Mouse (Mus musculus) forelimb bud, embryonic 11.5 days (tissue): Measurements from ENCODE around the gene Qrich1.
A peak's percentile ranks its signal among the peaks of the same experiment; 100 is the strongest.

Experiments
- DNase-seq: peaks from one replicate; pipeline ENCODE4 v3.0.0-alpha.2; 2012; ENCODE audit warnings: low read depth, low spot score

Gene Qrich1

DNA sequence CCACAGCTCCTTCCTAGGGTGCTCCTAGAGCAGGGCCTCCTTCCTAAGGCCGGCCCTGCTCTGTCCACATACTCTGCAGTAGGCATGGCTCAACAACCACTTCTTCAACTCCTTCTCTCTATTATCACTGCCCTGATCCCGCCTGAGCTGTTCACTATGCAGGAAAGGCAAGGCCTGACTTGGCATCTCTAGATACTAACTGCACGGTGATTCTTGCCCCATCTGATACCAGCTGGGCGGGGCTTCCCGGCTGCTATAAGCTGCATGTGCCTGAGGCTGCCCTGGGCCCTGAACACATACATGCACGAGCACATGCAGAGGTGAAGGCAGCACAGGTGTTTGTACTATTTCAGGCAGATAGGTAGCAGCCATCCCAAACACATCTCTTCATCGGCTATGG is 47.5 kb downstream of the Qrich1 start:
- DNase-seq = no peak

DNA sequence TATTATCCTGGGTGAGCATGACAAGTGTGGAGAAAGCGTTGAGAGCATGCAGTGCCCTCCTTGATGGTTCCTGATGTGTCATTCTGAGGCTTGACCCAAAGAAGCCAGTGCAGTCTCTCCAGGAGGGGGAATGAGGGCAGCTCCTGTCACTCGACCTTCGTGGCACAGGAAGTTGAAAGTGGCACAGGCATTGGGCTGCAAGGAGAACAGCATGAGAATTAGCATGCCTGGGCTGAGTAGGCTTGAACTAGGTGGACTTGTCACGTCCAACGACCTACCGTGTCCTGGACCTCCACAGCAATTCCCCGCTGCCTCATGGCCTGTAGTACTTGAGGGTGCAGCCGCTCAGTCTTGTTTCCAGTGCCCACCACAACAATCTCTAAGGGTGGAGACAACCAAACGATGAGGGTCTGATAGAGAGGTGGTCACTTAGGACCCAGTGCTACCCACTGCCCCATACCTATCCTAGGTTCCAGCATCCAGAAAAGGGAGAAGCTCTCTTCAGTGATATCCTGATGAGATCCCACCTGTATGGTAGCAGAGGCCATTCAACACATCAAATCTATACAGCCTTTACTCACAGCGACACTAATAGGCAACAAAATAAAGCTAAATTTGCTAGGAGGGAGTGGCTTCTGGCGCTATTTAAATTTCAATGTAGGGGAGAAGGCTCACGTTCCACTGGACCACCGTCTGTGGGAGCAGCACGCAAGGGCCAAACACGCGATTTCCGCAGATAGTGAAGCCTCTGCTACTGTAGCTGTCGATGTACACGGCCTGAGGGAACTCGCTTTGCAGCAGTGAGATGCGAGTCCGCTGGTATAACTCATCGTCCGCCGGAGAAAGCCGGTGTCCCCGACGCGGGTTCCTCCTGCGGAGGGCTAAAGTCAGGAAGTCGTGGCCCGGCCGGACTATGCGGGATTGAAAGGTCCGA is 49.5 kb downstream of the Qrich1 start:
- no peak for DNase-seq

GRCm38 (mm10) chr9:108566815-108567776 is 50.5 kb downstream of the Qrich1 start, which contains the start of gene Ndufaf3:
TSS of gene Ndufaf3 (minus strand) at chr9:108567434.
- DNase-seq = peak; percentile 94

GRCm38 (mm10) chr9:108567931-108568419 is 51.4 kb downstream of the Qrich1 start:
- DNase-seq = no peak

DNA sequence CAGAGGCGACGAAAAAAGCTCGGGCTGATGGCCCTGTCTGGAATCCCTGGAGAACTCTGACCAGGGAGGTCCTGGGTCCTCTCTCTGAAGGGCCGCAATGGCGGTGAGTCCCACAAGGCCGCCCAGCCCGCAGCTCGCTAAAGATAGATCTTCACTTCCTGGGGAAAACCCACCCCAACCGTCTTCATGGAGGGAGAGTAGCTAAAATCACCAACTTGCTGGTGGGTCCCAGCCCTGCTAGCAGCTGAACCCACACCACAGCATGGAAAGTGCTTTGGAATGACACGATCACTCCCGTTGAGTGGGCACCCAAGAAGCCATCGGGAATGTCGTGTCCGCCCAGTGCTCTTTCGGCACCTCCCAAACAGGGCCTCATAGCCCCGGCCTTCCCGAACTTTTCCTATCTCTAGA is 51.9 kb downstream of the Qrich1 start:
- DNase-seq = no peak

- DNase-seq = peak; percentile 95
These were observed 53.0 kb downstream of the Qrich1 start, which contains the start of gene Dalrd3 for GRCm38 (mm10) chr9:108569381-108570206. TSS of gene Dalrd3 (plus strand) at chr9:108569886.

DNA sequence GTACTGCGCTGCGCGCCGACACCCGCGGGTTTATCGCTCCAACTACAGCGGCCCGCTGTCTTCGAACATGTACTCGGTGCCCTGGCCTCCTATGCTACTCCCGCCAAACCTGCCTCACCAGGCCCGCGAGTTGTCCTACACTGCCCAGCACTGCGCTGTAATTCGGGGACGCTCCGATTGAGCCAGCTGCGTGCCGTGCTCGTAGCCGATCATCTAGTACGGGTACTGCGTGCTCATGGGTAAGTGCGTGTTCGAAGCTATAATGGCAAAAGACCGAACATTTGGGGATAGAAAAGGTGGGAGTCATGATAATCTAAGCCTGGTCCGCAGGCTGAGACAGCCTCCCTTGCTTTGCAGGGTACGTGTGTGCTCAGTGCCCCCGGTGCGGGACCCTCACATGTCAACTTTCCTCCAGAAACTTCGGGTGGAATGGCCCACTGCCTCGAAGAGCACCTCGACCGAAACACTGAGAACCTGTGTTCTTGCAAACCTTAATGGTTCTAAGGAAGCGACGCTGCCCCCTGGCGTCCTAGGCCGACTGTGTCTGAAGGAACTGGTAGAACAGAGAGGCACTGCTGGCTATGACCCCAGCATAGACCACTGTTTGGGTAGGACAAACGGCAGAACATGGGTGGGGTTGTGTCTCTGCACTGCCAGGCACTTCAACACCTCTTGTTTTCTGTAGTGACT is 53.7 kb downstream of the Qrich1 start:
- peak; percentile 77 for DNase-seq

DNA sequence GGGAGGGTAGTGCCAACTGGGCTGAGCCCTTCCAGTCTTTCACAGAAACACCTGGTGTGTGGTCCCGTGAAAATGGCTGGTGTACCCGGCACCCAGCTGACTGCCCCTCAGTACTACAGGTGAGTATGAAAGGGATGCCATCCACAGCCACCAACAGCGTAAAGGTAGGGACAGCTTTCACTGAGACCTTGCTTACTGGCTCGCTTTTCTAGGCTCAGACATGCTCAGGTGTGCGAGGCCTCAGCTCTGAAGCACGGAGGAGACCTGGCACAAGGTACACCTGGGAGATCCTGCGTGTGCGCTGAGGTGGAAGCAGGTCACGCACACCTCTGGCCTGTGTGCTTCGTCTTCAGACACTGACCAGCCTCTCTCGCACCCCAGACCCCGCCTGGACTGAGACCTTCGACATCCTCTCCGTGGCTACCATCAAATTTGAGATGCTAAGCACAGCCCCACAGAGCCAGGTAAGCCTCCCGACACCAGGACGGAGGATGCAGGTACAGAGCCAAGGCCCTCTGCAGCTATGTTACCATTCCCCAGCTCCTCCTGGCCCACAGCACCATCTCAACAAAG is 54.9 kb downstream of the Qrich1 start:
- DNase-seq = no peak

DNA sequence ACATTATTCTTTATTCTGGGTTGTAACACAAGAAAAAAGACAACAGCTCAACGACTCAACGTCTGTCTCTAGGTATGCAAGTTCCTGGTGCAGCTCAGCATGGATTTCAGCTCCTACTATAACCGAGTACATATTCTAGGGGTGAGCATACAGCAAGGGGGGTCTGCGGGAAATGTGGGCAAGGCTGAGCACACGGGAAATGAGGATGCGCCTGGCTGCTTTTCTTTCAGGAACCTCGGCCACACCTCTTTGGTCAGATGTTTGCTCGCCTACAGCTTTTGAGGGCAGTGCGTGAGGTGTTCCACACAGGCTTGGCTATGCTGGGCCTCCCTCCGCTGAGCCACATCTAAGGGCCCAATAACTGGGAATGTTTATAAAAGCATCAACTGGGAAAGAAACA is 55.7 kb downstream of the Qrich1 start:
- no peak for DNase-seq

DNA sequence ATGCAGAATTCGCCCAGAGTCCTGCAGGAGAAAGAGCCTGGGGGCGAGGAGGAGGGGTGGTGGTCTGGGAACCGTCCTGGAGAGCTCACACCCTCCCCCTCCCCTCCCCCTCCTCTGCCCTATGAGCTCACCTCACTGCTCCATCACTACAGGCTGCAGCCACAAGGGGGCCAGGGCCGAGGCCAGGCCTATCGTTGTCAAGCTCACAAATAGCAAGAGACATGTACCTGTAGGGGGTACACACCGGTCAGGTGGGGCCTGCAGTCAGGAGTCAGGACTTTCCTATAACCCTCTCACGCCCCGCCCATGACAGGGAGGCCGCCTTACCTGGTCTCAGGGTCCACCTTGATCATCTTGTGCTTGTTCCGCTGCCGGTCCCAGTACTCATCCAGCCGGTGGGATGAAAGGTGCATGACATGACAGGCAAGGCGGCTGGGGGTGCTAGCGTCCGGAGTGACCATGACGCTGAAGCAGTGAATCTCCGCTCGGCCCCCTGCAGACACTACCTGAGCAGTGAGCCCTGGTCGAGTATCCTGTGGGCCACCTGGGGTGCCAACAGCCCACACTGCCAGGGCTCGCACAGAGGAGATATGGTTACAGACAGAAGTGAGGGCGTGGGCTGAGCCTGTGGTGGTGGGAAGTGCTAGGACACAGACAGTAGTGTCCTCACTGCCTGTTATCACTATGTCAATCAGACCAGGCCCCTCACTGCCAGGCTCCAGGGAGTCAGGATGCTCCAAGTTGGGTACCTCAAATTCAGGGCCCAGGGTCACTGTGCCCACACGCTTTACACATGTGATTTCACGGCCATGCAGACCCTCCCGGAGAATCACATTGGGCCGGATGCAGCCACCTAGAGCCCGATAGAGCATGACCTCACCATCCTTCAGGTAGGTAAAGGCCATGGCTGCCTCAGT is 57.4 kb downstream of the Qrich1 start:
- peak; percentile 72 for DNase-seq

DNA sequence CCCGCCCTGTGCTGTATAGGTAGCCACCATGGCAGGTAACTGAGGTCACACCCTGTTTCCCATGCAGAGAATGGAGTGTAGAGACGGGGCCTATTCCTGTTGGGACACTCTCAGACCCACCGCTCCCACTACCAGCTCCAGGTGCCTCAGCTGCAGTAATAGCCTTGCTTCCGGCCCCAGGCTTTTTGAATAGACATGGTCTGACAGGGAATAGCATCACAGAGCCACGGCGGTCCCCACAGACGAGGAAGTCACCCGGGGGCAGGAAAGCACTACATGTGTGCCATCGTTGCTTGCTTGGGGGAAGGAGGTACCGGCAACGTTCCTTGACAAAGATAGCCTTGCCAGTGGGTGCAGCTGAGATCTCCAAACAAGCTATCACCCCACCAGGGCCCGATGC is 58.3 kb downstream of the Qrich1 start:
- DNase-seq = no peak

- DNase-seq = no peak
These were observed 59.0 kb downstream of the Qrich1 start for GRCm38 (mm10) chr9:108575321-108576297.

GRCm38 (mm10) chr9:108577025-108577424 is 60.4 kb downstream of the Qrich1 start:
- no peak for DNase-seq

- no peak for DNase-seq
These were observed 61.4 kb downstream of the Qrich1 start for GRCm38 (mm10) chr9:108577934-108578544.

DNA sequence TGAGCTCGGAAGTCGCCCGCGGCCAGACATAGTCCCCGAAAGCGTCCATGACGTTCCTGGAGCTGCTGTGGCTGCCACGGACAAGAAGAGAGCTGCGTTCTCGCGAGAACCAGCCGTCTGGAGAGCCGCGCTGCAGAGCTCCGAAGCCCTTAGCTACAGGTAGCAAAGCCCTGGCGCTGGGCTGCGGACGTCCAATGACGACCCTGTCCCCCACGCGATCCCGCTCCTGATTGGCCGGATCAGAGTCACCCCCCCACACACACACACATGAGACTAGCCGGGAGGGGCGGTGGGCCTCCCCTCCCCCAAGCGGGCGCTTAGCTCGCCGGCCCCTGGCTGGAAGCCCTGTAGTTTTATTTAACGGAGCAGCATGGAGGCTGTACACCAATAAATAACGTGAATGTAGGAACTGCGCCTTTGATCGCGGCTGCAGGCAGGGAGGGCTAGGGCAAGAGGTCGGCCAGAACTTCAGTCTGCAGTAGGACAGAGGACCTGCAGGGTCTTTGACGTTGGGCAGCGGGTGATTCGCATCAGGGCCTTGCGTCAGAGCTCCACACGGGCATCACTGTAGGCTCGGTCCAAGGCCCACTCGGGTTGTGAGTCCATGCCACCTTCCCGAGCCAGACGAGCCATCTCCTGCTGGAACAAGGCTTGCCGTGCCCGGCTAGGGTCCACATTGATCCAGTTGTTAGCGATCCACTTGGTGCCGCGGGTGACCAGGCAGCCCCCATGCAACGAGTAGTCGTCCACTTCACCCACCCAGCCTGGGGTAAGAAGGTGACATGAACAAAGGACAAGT is 62.1 kb downstream of the Qrich1 start, which contains the start of gene Wdr6:
TSS of gene Wdr6 (minus strand) at position 195 of the 799 bp plus-strand sequence.
- peak; percentile 97 for DNase-seq

- no peak for DNase-seq
These were observed 62.7 kb downstream of the Qrich1 start for GRCm38 (mm10) chr9:108579344-108579690.
